Mouse (Mus musculus) CD4-positive helper T cell, adult 2 months (primary cell): Measurements from ENCODE around the gene Gm29289.
"Not testable (repeated sequence)": the region's sequence is repeated elsewhere in the genome, so short reads cannot be mapped to it uniquely, and the experiment has no call there.

Source experiments
- DNase-seq: peaks from one replicate; pipeline ENCODE4 v3.0.0-alpha.2; 2012; ENCODE audit warnings: low read depth, missing footprints, low spot score

The Gm29289 gene

GRCm38 (mm10) chrY:2932282-2932681 is at the start of gene Gm29289:
Gene Gm29289 (plus strand): TSS chrY:2932582.
- not testable (repeated sequence) for DNase-seq

GRCm38 (mm10) chrY:2900689-2901088 is 31.7 kb upstream of the Gm29289 start, which contains the start of gene Gm10352:
Gene Gm10352 (plus strand): TSS chrY:2900989.
- not testable (repeated sequence) for DNase-seq
